Mouse (Mus musculus) layer of hippocampus, postnatal 36 days (tissue): Measurements from ENCODE around the gene 9830107B12Rik. TPM values are rescaled to one million over a fixed set of nuclear protein-coding genes. Genes with fewer than 3 reads are reported as not detected.
"Not testable (repeated sequence)": the region's sequence is repeated elsewhere in the genome, so short reads cannot be mapped to it uniquely, and the experiment has no call there.

Experiments
- DNase-seq, 2 experiments: peaks; one replicate each; pipeline ENCODE4 v3.0.0; 2022
- total RNA-seq, 2 experiments: library from RNA; stranded (reverse); gene quantifications; 2 replicates each; pipeline ENCODE4 v1.2.3; 2021

9830107B12Rik gene
- total RNA-seq: not detected

DNA sequence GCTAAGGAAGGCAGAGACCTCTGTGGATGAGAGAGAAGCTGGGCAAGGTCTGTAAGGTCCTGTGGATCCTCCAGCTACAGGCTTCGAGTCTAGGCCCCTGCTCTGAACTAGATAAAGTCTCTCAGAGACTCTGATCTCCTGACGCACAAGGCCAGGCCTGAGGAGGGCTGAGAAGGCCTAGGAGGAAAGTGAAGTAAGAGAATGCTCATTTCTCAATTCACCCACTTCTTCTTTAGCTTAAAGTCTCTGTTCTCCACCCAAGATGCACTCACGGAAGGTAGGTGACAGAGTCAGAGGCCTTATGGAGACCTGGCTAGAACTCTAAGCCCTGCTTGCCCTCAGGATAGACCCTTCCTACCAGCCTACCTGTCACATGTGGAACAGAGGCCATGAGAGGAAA lies at the start of gene 9830107B12Rik:
9830107B12Rik (minus strand) TSS at position 149 of the 400 bp plus-strand sequence.
- DNase-seq: no peak

DNA sequence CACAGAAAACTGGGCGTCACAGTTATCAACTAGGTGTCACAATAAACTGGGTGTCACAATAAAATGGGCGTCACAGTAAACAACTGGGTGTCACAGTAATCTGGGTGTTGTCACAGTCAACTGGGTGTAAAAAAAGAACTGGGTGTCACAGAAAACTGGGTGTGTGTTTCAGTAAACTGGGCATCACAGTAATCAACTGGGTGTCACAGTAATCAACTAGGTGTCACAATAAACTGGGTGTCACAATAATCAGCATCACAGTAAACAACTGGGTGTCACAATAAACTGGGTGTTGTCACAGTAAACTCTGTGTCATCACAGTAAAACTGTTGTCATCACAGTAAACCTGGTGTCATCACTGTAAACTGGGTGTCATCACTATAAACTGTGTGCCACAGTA lies 46.3 kb upstream of the 9830107B12Rik start:
- no peak for DNase-seq

GRCm38 (mm10) chr17:48185252-48185651 lies 39.2 kb upstream of the 9830107B12Rik start:
- no peak for DNase-seq

DNA sequence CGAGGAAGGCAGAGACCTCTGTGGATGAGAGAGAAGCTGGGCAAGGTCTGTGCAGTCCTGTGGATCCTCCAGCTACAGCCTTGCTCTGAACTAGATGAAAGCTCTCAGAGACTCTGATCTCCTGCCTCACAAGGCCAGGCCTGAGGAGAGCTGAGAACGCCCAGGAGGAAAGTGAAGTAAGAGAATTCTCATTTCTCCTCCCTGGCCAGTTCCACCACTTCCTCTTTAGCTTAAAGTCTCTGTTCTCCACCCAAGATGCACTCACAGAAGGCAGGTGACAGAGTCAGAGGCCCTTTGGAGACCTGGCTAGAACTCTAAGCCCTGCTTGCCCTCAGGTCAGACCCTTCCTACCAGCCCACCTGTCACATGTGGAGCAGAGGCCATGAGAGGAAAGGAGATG lies 21.0 kb upstream of the 9830107B12Rik start, which contains the start of gene A530064D06Rik:
A530064D06Rik (minus strand) TSS at position 173 of the 400 bp plus-strand sequence.
- DNase-seq: not testable (repeated sequence)

GRCm38 (mm10) chr17:48157382-48158076 lies 11.5 kb upstream of the 9830107B12Rik start:
- DNase-seq: no peak

GRCm38 (mm10) chr17:48132810-48133209 lies 13.3 kb downstream of the 9830107B12Rik start:
- DNase-seq: no peak

GRCm38 (mm10) chr17:48120456-48120855 lies 25.6 kb downstream of the 9830107B12Rik start:
- DNase-seq: no peak

DNA sequence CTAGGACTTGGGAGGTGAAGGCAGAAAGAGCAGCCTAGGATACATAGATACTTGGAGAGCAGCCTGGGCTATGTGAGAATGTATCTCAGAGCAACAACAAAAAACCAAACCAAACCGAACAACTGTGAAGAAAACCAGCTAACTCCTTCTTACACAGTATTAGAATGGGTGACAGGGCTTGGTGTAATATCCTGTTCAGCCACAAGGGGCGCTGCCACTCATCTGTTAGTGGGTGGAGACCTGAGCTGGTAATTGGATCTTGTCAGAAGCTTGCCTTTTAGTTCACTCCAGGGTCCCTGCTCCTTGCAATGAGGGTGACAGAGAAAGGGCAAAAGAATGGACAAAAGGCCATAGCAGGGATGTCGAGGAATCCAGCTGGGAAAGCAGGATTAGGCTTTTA lies 26.4 kb downstream of the 9830107B12Rik start:
- peak; percentile 56 to 65 for DNase-seq

DNA sequence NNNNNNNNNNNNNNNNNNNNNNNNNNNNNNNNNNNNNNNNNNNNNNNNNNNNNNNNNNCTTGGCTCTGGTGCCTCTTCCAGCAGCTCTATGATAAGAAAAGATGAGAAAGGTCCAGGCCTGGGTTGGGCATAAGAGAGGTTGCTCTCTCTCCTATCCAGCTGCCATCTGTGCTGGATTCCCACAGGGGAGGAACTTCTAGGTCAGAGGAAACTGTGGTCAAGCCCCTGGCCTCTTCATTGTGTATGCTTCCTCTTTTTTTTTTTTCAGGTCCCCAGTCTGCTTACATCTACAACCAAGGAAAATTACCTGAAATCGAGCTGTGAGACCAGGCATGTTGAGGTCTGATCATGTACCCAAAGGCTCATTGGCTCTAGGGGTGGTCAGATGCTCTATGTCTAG lies 27.5 kb downstream of the 9830107B12Rik start:
- no peak for DNase-seq

- DNase-seq: no peak
Observed at GRCm38 (mm10) chr17:48110547-48111287, 35.4 kb downstream of the 9830107B12Rik start.

DNA sequence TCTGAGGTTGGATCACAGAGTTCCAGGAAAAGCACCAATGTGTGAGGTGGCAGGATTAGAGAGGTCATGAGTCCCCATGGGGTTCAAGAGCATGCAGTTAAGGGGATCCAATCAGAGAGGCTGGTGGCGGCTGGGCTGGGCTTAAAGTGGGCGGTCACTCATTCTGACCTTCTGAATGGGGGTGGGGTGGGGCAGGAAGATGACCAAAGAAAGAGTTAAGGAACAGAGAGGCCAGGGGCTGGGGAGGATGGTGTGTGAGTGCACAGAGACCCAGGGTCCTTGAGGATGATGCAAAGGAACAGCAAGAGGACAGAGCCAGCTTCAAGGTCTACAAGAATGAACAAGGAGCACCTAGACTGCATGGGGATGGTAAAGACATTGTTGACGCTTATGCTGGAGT lies 37.5 kb downstream of the 9830107B12Rik start:
- no peak for DNase-seq

GRCm38 (mm10) chr17:48107862-48108261 lies 38.2 kb downstream of the 9830107B12Rik start:
- DNase-seq: no peak

DNA sequence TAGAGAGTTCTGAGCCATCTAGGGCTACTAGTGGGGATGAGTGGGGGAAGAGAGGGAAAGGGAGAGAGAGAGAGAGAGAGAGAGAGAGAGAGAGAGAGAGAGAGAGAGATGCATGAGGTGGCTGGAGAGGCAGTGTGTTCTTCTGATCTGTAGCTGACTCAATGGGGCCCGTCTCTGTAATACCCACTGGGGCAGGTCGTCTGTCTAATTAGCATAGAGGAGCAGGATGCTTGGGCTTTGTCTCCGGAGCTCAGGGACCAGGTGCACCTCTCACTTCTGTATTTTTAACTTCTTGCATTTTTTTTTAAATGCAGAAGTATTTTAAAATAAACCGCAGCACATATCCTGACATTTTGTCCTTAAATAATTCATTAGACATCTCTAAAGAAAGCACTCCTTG lies 38.7 kb downstream of the 9830107B12Rik start:
- no peak for DNase-seq

- peak; percentile 84 to 85 for DNase-seq
Observed at GRCm38 (mm10) chr17:48100441-48101417, 45.3 kb downstream of the 9830107B12Rik start.

- no peak for DNase-seq
Observed at GRCm38 (mm10) chr17:48099312-48099711, 46.8 kb downstream of the 9830107B12Rik start.

DNA sequence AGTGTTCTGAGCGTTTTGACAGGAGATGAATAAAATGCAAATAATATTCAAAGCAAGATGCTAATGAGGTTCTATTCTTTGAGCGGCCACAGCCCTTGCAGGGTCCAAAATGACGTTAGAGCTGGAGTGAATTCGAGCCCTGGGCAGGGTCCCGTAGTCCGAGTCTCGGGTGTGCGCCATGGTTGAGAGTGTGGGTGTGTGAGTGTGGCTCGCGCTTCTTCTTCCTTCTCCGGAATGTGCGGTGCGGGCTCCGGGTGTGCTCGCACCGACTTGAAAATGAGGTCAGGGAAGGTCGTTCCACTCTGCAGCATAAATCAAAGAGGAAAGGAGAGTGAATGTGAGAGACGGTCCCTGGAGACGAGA lies 47.6 kb downstream of the 9830107B12Rik start:
- DNase-seq: no peak

DNA sequence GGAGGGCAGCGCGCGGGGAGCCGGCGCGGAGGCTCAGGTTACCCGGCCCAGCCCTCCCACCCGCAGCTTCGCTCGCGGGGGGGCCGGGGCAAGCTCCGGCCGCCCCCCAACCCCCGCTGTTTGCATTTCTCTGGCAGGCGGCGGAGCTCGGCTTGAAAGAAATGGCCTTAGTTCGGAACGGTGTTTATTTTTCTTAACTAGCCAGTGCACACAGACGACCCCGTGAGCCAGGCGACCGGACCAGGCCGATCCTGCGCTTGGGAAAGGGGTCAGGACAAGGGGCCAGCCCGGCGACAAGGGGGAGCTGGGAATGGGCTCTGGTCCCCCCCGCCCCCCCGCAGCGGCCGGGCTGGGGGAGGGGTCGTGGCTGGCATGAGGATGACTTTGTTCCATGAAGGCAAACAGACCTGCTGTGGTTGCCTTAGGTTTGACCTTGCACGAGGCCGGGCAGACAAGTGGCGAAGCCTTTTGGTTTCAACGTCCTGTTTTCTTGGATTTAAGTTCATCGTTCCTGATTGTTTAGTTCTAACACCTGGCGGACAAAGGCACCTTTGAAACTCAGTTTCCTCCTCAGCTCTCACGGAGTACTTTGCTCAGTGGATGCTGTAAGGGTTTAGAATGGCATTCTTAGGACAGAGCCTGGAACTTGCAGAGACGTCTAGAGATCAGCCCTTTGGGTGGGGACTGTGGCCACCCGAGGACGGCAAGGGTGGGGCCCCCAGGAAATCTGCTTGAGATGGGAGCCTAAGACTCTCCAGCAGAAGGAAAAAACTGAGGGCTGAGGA lies 48.1 kb downstream of the 9830107B12Rik start:
- DNase-seq: no peak

- DNase-seq: no peak
Observed at GRCm38 (mm10) chr17:48097011-48097742, 48.9 kb downstream of the 9830107B12Rik start.

GRCm38 (mm10) chr17:48096321-48096720 lies 49.7 kb downstream of the 9830107B12Rik start:
- no peak for DNase-seq

DNA sequence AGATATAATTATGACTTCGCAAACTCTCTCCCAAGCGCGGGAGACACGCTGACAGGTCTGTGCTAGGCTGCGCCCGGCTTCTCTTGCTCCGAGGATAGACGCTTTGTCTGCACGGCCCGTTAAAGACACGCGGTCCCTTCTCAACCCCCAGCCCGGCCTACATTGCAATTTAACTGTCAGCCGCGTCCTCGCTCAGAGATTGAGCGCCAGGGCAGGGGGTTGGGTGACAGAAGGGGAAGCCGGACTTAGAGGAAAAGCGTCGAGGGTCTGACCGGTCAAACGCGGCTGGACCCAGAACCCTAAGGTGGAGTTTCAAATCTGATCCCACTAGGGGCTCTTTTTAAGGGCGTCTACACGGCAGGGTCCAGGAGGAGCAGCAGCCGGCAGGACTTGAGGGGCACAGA lies 50.3 kb downstream of the 9830107B12Rik start:
- DNase-seq: no peak
